Mouse (Mus musculus) kidney, adult 2 months (tissue): ENCODE data around the gene Ncoa6.

Experiments
- CTCF ChIP-seq: fragments of 200-500 bp; conservative IDR thresholded peaks from 2 replicates; pipeline ENCODE4 v1.5.1; 2011; ENCODE audit warnings: low read depth, mild to moderate bottlenecking, control low read depth, low read length, moderate library complexity, mixed read lengths; ENCODE audit not compliant: insufficient read depth, insufficient read length
- POLR2A ChIP-seq: fragments of 200-500 bp; IDR thresholded peaks from one replicate; pipeline ENCODE4 v1.6.1; 2011; ENCODE audit warnings: low read depth, low read length, control low read depth

GRCm38 (mm10) chr2:155517455-155518423 is 44.0 kb upstream of the Ncoa6 start, which contains the start of the genes Acss2 and Ggt7:
- peak; percentile 66 for TF ChIP-seq CTCF
- TF ChIP-seq POLR2A: no peak
